Mouse (Mus musculus) retina, embryonic 14.5 days (tissue): Measurements from ENCODE around the gene Gm10382.
"Not testable (repeated sequence)": the region's sequence is repeated elsewhere in the genome, so short reads cannot be mapped to it uniquely, and the experiment has no call there.

Experiments
- DNase-seq: peaks from one replicate; pipeline ENCODE4 v3.0.0-alpha.2; 2015; ENCODE audit warnings: low spot score

Gene Gm10382

DNA sequence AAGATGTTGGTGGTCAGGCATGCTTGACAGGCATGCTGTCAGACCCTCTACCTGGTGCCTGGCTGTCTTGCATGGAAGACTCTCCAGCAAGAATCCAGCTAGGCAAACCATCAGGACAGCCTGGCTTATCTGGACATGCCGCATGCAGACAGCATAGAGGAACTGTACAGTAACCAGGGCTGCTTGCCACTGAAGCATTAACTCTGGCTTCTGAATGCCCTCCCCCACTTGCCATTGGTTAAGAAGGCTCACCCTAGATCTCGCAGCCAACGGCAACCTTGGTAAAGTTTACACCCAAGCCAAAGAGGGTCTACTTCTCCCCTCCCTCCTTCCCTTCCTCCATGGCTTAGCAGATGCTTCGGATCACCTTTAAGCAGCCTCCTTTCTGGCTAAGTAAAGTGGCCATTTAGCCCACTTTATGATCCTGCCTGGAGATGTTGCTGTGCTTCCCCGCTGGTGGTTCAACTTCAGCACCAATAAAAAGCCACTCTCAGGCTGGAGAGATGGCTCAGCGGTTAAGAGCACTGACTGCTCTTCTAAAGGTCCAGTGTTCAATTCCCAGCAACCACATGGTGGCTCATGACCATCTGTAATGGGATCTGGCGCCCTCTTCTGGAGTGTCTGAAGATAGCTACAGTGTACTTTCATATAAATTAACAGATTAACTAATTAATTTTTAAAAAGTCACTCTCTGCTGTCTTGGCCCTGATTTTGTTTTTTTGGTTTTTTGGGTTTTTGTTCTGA, 18.0 kb upstream of the Gm10382 start:
- no peak for DNase-seq

DNA sequence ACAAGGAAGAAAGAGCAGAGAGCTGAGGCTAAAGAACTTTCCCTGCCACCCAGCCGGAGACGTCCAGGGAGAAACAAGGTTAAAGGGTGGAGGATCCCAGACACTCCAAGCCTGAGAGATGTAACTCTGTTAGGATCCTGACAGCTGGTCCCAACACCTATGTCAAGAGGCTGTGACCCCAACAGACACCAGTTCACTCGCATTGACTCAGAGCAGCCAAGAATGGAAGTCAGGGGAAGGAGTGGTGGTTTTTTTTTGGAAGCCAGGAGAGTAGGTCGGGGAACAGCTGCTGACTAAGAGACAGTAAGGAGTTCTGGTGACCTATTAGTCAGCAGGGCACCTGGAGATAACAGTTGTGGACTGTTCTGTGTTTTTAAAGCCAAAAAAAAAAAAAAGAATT, 17.1 kb upstream of the Gm10382 start:
- DNase-seq: no peak

- no peak for DNase-seq
These were observed 13.3 kb upstream of the Gm10382 start for GRCm38 (mm10) chr5:125375871-125376270.

DNA sequence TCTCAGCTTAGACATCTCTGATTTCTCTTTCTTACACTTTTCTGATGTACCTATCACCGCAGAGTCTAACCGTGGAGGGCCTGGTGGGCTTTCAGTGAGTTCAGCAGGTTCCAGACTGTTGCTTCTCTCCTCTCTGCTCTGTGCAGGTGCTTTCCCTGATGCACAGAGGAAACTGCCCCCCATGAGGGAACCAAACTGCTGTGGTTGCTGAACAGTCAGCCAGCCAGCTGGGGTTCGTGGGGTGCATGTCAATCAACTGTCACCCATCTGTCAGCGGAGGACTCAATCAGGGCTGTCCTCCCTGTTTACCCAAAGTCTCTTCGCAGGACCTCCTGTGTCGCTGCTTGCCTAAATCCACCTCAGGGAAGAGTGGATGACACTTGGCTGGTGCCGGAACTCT, 11.9 kb upstream of the Gm10382 start:
- no peak for DNase-seq

- no peak for DNase-seq
These were observed 10.2 kb upstream of the Gm10382 start for GRCm38 (mm10) chr5:125378919-125379318.

- DNase-seq: no peak
These were observed 7.0 kb upstream of the Gm10382 start for GRCm38 (mm10) chr5:125381954-125382672.

GRCm38 (mm10) chr5:125382673-125383558, 6.2 kb upstream of the Gm10382 start:
- peak; percentile 82 for DNase-seq

- DNase-seq: no peak
These were observed 5.3 kb upstream of the Gm10382 start for GRCm38 (mm10) chr5:125383637-125384420.

DNA sequence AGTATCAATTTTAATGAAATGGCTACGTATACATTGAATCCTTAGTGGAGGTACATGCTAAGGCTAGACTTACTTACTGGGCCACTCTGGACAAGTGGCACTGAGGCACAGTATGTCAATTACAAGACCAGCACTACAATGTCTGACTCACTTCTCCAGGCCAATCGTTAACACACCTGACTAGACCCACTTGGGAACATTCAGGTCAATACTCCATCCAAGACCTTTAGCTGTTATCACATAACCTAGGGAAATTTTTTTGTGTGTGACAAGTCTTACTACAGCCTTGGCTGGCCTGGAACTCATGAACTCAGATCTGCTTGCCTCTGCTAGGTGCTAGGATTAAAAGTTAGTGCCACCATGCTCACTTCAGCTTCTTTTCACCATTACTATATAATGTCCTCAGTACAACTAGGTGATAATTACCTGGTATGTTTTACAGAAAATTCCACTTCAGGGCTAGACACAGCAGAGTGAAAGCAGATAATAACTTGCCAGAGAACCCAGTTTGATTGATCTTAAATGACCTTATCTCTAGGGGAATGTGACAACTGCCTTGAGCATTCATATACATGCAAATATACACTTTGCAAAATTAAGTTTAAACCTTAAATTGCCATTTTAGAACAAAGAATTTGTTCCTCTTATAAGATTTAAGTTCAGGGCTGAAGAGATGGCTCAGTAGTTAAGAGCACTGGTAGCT, 4.5 kb upstream of the Gm10382 start:
- no peak for DNase-seq

GRCm38 (mm10) chr5:125385215-125385940, 3.7 kb upstream of the Gm10382 start:
- no peak for DNase-seq

GRCm38 (mm10) chr5:125387295-125387694, 1.8 kb upstream of the Gm10382 start:
- not testable (repeated sequence) for DNase-seq

- no peak for DNase-seq
These were observed 597 bp upstream of the Gm10382 start for GRCm38 (mm10) chr5:125388358-125389092.

DNA sequence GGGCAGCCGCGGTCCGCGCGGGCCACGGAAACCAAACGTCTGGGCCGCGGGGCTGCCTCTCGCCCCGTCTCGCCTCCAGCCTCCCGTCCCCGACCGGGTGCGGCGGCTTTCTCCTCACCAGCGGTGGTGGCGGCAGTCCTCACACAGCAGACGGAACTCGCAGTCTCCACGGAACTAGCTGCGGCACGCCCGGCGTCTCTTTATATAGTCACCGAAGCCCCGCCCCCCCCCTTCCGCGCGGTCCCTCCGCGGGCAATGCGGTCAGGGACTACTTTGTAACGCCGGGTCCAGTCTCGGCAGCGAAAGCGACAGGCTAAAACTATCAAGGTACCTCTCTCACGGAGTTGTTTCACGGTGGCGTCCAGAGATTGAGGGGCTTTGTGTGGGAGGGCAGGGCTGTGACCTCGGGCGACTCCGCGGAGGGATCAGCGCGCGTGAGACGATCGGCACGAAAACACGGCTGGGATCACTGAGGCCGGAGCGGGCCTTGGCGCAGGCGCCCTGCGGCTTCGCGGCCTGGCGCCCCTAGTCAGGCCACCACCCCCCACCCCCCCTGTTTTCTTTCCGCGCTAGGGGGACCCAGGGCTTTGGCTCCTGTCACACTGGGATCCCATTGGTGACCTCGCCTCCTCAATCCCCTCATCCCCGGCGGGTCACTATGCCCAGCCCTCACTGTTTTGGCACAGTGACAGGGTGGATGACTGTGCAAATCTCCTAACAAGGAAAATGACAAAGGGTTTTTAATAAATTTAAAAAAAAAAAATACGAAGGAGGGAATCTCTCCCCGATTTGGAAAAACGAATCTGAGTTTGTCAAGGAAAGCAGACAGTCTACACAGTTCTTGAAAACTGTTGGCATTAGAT, 688 bp downstream of the Gm10382 start, which contains the start of gene Ubc:
TSS of gene Ubc (minus strand) at position 624 of the 863 bp plus-strand sequence.
- DNase-seq: peak; percentile 91

DNA sequence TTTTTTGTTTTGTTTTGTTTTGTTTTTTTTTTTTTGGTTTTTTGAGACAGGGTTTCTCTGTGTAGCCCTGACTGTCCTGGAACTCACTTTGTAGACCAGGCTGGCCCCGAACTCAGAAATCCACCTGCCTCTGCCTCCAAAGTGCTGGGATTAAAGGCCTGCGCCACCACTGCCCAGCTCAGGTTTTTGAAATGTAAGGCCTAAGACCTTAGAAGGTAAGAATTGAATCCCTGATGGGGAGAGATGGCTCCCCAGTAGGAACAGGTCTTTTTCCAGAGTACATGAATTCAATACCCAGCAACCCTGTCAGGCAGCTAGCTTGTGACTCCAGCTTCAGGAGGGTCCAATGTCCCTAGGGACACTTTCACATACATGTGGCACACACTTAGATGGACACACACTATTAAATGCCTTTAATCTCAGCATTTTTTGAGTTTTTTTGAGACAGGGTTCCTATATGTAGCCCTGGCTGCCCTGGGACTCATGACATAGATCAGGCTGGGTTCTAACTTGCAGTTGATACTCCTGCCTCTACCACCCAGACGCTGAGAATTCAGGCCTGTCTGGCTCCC, 1.9 kb downstream of the Gm10382 start:
- no peak for DNase-seq

- no peak for DNase-seq
These were observed 2.5 kb downstream of the Gm10382 start for GRCm38 (mm10) chr5:125391609-125392008.

- DNase-seq: not testable (repeated sequence)
These were observed 3.1 kb downstream of the Gm10382 start for GRCm38 (mm10) chr5:125392176-125392575.

- no peak for DNase-seq
These were observed 3.5 kb downstream of the Gm10382 start for GRCm38 (mm10) chr5:125392618-125392976.

DNA sequence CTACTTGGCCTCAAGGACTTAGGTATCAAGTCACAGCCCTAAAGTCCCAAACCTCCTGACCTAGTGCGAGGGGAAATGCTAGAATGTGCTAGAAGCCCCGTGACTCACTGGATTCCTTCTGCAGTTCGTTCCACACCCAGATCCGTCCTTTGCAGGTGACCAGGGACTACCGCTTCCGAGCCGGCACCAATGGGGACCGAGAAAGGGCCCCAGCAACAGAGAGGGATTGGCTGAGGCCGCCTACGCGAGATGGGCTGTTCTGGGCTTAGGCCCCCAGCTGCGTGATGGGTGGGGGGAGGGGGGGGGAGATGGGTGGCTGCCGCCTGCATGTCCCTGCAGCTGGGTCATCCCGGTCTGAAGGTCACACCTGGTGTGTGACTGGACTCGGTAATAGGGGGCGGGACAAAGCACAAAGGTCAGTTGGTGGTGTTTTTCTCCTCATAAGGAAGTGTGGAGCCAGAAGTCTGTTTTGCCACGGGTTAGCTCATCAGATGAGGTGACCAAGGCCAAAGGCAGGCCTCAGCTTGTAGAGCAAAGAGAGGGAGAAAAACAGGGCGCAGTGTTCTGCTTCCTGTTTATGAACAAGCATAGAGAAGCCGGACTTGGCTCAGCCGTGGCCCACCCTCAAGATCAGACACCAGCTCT, 4.0 kb downstream of the Gm10382 start:
- peak; percentile 94 for DNase-seq
